Mouse (Mus musculus): ENCODE data around the gene Cmya5.

DNA sequence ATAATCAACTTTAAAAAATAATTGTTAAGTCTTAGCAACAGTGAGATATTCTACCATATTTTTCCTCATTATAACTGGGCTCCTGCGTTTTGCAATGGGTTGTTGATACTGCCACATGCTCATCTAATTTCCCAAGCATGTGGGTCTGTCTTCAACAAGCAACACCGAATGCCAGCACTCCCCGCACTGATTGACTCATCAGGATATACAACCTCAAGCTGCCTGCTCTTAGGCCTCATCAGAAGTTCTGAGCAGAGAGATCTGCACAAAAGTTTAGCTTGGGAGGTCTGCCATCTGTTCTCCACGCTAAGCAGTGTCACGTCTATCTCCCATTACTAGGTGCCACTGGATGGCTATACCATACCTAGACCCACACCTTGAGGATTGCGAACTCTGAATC is 76.2 kb downstream of the Cmya5 start:
- TF ChIP-seq CTCF (IDR thresholded peaks at IDR 0.05; ENCODE audit: insufficient read depth, low read length) (no peak), POLR2A (IDR thresholded peaks at IDR 0.05; ENCODE audit: borderline replicate concordance, extremely low read depth, low read depth, low read length) (no peak)

All from lung, adult 2 months (tissue).